Mouse (Mus musculus): Measurements from ENCODE around the gene Mindy1.

DNA sequence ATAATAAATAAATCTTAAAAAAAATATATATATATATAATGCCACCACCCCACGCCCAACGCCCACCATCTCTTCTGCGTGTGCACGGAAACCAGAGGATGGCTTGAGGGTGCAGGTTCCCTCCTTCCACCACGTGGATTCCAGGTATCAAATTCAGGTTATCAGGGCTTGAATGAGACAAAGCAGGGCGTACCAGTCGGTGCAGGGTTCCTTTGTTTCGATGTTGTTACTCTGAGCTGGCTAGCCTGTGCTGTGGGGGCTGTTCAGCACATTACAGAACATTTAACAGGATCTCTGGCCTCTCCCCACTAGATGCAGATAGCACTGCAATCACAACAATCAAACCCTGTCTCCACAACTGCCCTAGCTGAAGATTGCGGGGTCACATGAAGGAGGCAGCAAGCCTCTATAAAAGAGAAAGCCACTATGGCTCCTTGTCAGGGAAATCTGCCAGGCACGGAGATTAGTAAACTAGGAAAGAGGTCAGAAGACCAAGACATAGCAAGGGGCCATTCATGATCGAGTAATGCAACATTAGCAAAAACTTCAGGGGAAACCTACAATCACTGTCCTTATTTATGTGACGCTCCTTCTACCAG, 10.3 kb upstream of the Mindy1 start:
- TF ChIP-seq SIN3A (IDR thresholded peaks at IDR 0.05; ENCODE audit: low read length) (no peak), USF1 (IDR thresholded peaks at IDR 0.05; ENCODE audit: low read depth, low read length) (no peak), MYC (IDR thresholded peaks at IDR 0.05; ENCODE audit: low read depth, low read length) (no peak), POLR2A (IDR thresholded peaks at IDR 0.05; ENCODE audit: low read depth, low read length) (no peak), EP300 (IDR thresholded peaks at IDR 0.05; ENCODE audit: low read length) (no peak)
